Mouse (Mus musculus): ENCODE data around the gene Gstm2. TPM values are rescaled to one million over a fixed set of nuclear protein-coding genes. Genes with fewer than 3 reads are reported as not detected.
"Not testable (repeated sequence)": the region's sequence is repeated elsewhere in the genome, so short reads cannot be mapped to it uniquely, and the experiment has no call there.

Gstm2 gene
- polyA plus RNA-seq, 1 experiment from 2014 or later, result 4.2 TPM

- no peaks in the 10 kb centered on the region for H3K27me3 ChIP-seq (replicated peaks; ENCODE audit: control insufficient read depth, insufficient read depth, low read length)
- no peak overlapping the region for H3K27ac ChIP-seq (ENCODE audit: low read length)
- H3K36me3 ChIP-seq (ENCODE audit: control insufficient read depth, insufficient read depth), result no peaks in the 10 kb centered on the region
- H3K9me3 ChIP-seq (ENCODE audit: control insufficient read depth, low read length), result no peaks in the 10 kb centered on the region
- no peak overlapping the region for H3K4me3 ChIP-seq (replicated peaks; ENCODE audit: low read length)
- 76% methylated on average over 3 of the region's 3 CpGs for WGBS
- ATAC-seq, result no peak
- no peak overlapping the region for H3K4me2 ChIP-seq (ENCODE audit: low read length)
- no peak overlapping the region for H3K9ac ChIP-seq (replicated peaks; ENCODE audit: low read depth, low read length)
- H3K4me1 ChIP-seq (replicated peaks; ENCODE audit: control insufficient read depth, insufficient read depth, low read length), result no peaks in the 10 kb centered on the region
Observed at GRCm38 (mm10) chr3:107977691-107978090, 8.6 kb downstream of the Gstm2 start.

GRCm38 (mm10) chr3:107974237-107974636 is 12.0 kb downstream of the Gstm2 start:
- H3K4me1 ChIP-seq (replicated peaks; ENCODE audit: control insufficient read depth, insufficient read depth, low read length), result no peaks in the 10 kb centered on the region
- 86% methylated on average over 1 of the region's 1 CpGs for WGBS
- no peaks in the 10 kb centered on the region for H3K36me3 ChIP-seq (ENCODE audit: control insufficient read depth, insufficient read depth)
- H3K27ac ChIP-seq (ENCODE audit: low read length), result no peak overlapping the region
- H3K4me2 ChIP-seq (ENCODE audit: low read length), result no peak overlapping the region
- ATAC-seq, result no peak
- H3K9me3 ChIP-seq (ENCODE audit: control insufficient read depth, low read length), result no peaks in the 10 kb centered on the region
- H3K4me3 ChIP-seq (replicated peaks; ENCODE audit: low read length), result no peak overlapping the region
- no peak overlapping the region for H3K9ac ChIP-seq (replicated peaks; ENCODE audit: low read depth, low read length)
- H3K27me3 ChIP-seq (replicated peaks; ENCODE audit: control insufficient read depth, insufficient read depth, low read length), result no peaks in the 10 kb centered on the region

GRCm38 (mm10) chr3:107972070-107972469 is 14.2 kb downstream of the Gstm2 start:
- WGBS, result 93% methylated on average over 3 of the region's 3 CpGs
- no peaks in the 10 kb centered on the region for H3K36me3 ChIP-seq (ENCODE audit: control insufficient read depth, insufficient read depth)
- no peak for ATAC-seq
- no peaks in the 10 kb centered on the region for H3K4me1 ChIP-seq (replicated peaks; ENCODE audit: control insufficient read depth, insufficient read depth, low read length)
- H3K9ac ChIP-seq (replicated peaks; ENCODE audit: low read depth, low read length), result no peak overlapping the region
- H3K27ac ChIP-seq (ENCODE audit: low read length), result no peak overlapping the region
- no peak overlapping the region for H3K4me2 ChIP-seq (ENCODE audit: low read length)
- H3K4me3 ChIP-seq (replicated peaks; ENCODE audit: low read length), result no peak overlapping the region
- no peaks in the 10 kb centered on the region for H3K27me3 ChIP-seq (replicated peaks; ENCODE audit: control insufficient read depth, insufficient read depth, low read length)
- H3K9me3 ChIP-seq (ENCODE audit: control insufficient read depth, low read length), result no peaks in the 10 kb centered on the region

GRCm38 (mm10) chr3:107971101-107971500 is 15.2 kb downstream of the Gstm2 start:
- H3K4me3 ChIP-seq (replicated peaks; ENCODE audit: low read length); H3K9ac ChIP-seq (replicated peaks; ENCODE audit: low read depth, low read length); ATAC-seq; H3K27ac ChIP-seq (ENCODE audit: low read length); H3K36me3 ChIP-seq (ENCODE audit: control insufficient read depth, insufficient read depth); H3K9me3 ChIP-seq (ENCODE audit: control insufficient read depth, low read length); H3K4me2 ChIP-seq (ENCODE audit: low read length); H3K4me1 ChIP-seq (replicated peaks; ENCODE audit: control insufficient read depth, insufficient read depth, low read length); H3K27me3 ChIP-seq (replicated peaks; ENCODE audit: control insufficient read depth, insufficient read depth, low read length): not testable (repeated sequence)
- 49% methylated on average over 3 of the region's 3 CpGs for WGBS

- Histone ChIP-seq H3K27me3 (replicated peaks; ENCODE audit: control insufficient read depth, insufficient read depth, low read length) (no peaks in the 10 kb centered on the region), H3K27ac (ENCODE audit: low read length) (no peak within 1 kb of the TSS), H3K4me2 (ENCODE audit: low read length) (no peak within 1 kb of the TSS), H3K4me3 (replicated peaks; ENCODE audit: low read length) (no peak within 1 kb of the TSS), H3K4me1 (replicated peaks; ENCODE audit: control insufficient read depth, insufficient read depth, low read length) (peaks cover 5% of the 10 kb centered on the region; the same call in 1 of the 2 replicates), H3K9me3 (ENCODE audit: control insufficient read depth, low read length) (no peaks in the 10 kb centered on the region), H3K9ac (replicated peaks; ENCODE audit: low read depth, low read length) (no peak within 1 kb of the TSS), H3K36me3 (ENCODE audit: control insufficient read depth, insufficient read depth) (no peaks in the 10 kb centered on the region)
- 70% methylated on average over 13 of the region's 13 CpGs for WGBS
- ATAC-seq, result no peak
Observed at GRCm38 (mm10) chr3:107968724-107969395, 17.4 kb downstream of the Gstm2 start, which contains the start of gene Gstm3. Gene Gstm3, minus strand, starts transcription at chr3:107969283.

GRCm38 (mm10) chr3:107966631-107967030 is 19.6 kb downstream of the Gstm2 start:
- Histone ChIP-seq H3K27me3 (replicated peaks; ENCODE audit: control insufficient read depth, insufficient read depth, low read length) (no peaks in the 10 kb centered on the region), H3K27ac (ENCODE audit: low read length) (no peak overlapping the region), H3K4me3 (replicated peaks; ENCODE audit: low read length) (no peak overlapping the region), H3K9ac (replicated peaks; ENCODE audit: low read depth, low read length) (no peak overlapping the region), H3K4me1 (replicated peaks; ENCODE audit: control insufficient read depth, insufficient read depth, low read length) (peaks cover 5% of the 10 kb centered on the region; the same call in 1 of the 2 replicates), H3K9me3 (ENCODE audit: control insufficient read depth, low read length) (no peaks in the 10 kb centered on the region), H3K4me2 (ENCODE audit: low read length) (no peak overlapping the region), H3K36me3 (ENCODE audit: control insufficient read depth, insufficient read depth) (no peaks in the 10 kb centered on the region)
- 98% methylated on average over 5 of the region's 5 CpGs for WGBS
- no peak for ATAC-seq

- Histone ChIP-seq H3K36me3 (ENCODE audit: control insufficient read depth, insufficient read depth) (no peaks in the 10 kb centered on the region), H3K4me2 (ENCODE audit: low read length) (no peak overlapping the region), H3K27ac (ENCODE audit: low read length) (no peak overlapping the region), H3K9me3 (ENCODE audit: control insufficient read depth, low read length) (no peaks in the 10 kb centered on the region), H3K9ac (replicated peaks; ENCODE audit: low read depth, low read length) (no peak overlapping the region), H3K27me3 (replicated peaks; ENCODE audit: control insufficient read depth, insufficient read depth, low read length) (no peaks in the 10 kb centered on the region), H3K4me3 (replicated peaks; ENCODE audit: low read length) (no peak overlapping the region), H3K4me1 (replicated peaks; ENCODE audit: control insufficient read depth, insufficient read depth, low read length) (peaks cover 5% of the 10 kb centered on the region; the same call in 1 of the 2 replicates)
- no peak for ATAC-seq
- WGBS, result 59% methylated on average over 1 of the region's 1 CpGs
Observed at GRCm38 (mm10) chr3:107965592-107965991, 20.7 kb downstream of the Gstm2 start.

GRCm38 (mm10) chr3:107964656-107965308 is 21.5 kb downstream of the Gstm2 start:
- Histone ChIP-seq H3K4me1 (replicated peaks; ENCODE audit: control insufficient read depth, insufficient read depth, low read length) (peaks cover 5% of the 10 kb centered on the region; the same call in 1 of the 2 replicates), H3K27me3 (replicated peaks; ENCODE audit: control insufficient read depth, insufficient read depth, low read length) (no peaks in the 10 kb centered on the region), H3K9ac (replicated peaks; ENCODE audit: low read depth, low read length) (no peak overlapping the region), H3K4me3 (replicated peaks; ENCODE audit: low read length) (no peak overlapping the region), H3K36me3 (ENCODE audit: control insufficient read depth, insufficient read depth) (no peaks in the 10 kb centered on the region), H3K4me2 (ENCODE audit: low read length) (no peak overlapping the region), H3K27ac (ENCODE audit: low read length) (no peak overlapping the region), H3K9me3 (ENCODE audit: control insufficient read depth, low read length) (no peaks in the 10 kb centered on the region)
- ATAC-seq, result no peak
- WGBS, result 50% methylated on average over 5 of the region's 5 CpGs

- no peak for ATAC-seq
- Histone ChIP-seq H3K27me3 (replicated peaks; ENCODE audit: control insufficient read depth, insufficient read depth, low read length) (no peaks in the 10 kb centered on the region), H3K9ac (replicated peaks; ENCODE audit: low read depth, low read length) (no peak overlapping the region), H3K9me3 (ENCODE audit: control insufficient read depth, low read length) (no peaks in the 10 kb centered on the region), H3K4me2 (ENCODE audit: low read length) (no peak overlapping the region), H3K4me1 (replicated peaks; ENCODE audit: control insufficient read depth, insufficient read depth, low read length) (peaks cover 5% of the 10 kb centered on the region; the same call in 1 of the 2 replicates), H3K4me3 (replicated peaks; ENCODE audit: low read length) (no peak overlapping the region), H3K36me3 (ENCODE audit: control insufficient read depth, insufficient read depth) (no peaks in the 10 kb centered on the region), H3K27ac (ENCODE audit: low read length) (no peak overlapping the region)
- 85% methylated on average over 4 of the region's 4 CpGs for WGBS
Observed at GRCm38 (mm10) chr3:107964026-107964425, 22.2 kb downstream of the Gstm2 start.
